ENCODE assay signal across 8 mouse cellular contexts in the genomic region with DNA sequence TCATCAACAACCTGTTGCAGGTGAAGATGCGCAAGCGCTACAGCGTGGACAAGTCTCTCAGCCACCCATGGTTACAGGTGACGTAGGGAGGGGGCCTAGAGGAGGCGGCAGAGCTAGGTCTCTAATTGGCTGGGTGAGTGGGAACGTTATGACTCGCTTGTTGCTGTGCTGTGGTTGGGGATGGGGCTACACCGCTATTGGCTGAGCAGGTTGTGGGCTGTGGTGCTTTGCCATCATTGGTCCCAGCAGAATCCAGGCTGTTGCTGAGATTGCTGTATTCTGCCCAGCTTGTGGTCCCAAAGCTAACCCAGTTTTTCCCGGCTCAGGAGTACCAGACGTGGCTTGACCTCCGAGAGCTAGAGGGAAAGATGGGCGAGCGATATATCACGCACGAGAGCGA. TPM values are rescaled to one million over a fixed set of nuclear protein-coding genes. Genes with fewer than 3 reads are reported as not detected.
DNase-seq lines count a peak whose midpoint lies in the region; ATAC-seq and TF ChIP-seq lines count a peak whose summit lies in the region.

No protein-coding gene starts in this region.

- no peak for DNase-seq in heart, postnatal 36 days
- peak; percentile 89 for DNase-seq in cerebellum, adult 8-10 months
- DNase-seq in frontal cortex, adult 2 months (ENCODE audit: extremely low spot score in 1 of 2, low spot score in 1 of 2) = peak; percentile 95 to 97
- DNase-seq in left cerebral cortex, adult 2 months (ENCODE audit: extremely low spot score in 1 of 2, low spot score in 2 of 2) = peak; percentile 86 to 91
- DNase-seq in thymus, postnatal 0 days (ENCODE audit: low spot score) = no peak

- no peaks in the 10 kb centered on the region for H3K9me3 ChIP-seq in heart, embryonic 15.5 days (replicated peaks)
- no peaks in the 10 kb centered on the region for H3K9me3 ChIP-seq in midbrain, embryonic 16.5 days (replicated peaks; ENCODE audit: control insufficient read depth, low read length, poor library complexity, severe bottlenecking)

- H3K27ac ChIP-seq in heart, embryonic 15.5 days = no peak overlapping the region
- H3K27ac ChIP-seq in left cerebral cortex, adult 2 months = peak overlapping the region; percentile 97
- peak overlapping the region; percentile 85 for H3K27ac ChIP-seq in midbrain, embryonic 16.5 days (ENCODE audit: low read length)

- no peak overlapping the region for H3K9ac ChIP-seq in heart, embryonic 15.5 days
- peak overlapping the region; percentile 59; the same call in 1 of the 2 replicates for H3K9ac ChIP-seq in midbrain, embryonic 16.5 days (ENCODE audit: low read depth, low read length)

- peaks cover 3% of the 10 kb centered on the region; the same call in 1 of the 2 replicates for H3K4me1 ChIP-seq in heart, embryonic 15.5 days (replicated peaks)
- H3K4me1 ChIP-seq in midbrain, embryonic 16.5 days (ENCODE audit: control insufficient read depth, insufficient read depth, low read length) = 0 out of 2 replicates have a peak, but pooled peaks cover 3% of the 10 kb centered on the region

- peak overlapping the region; percentile 2; the same call in 1 of the 2 replicates for H3K4me2 ChIP-seq in heart, embryonic 15.5 days
- peak overlapping the region; percentile 62 for H3K4me2 ChIP-seq in midbrain, embryonic 16.5 days (ENCODE audit: low read length)

- peak; percentile 69 for ATAC-seq in heart, embryonic 15.5 days (replicated peaks; ENCODE audit: insufficient number of reproducible peaks, insufficient read depth, low FRiP score, low read depth)
- peak; percentile 99 for ATAC-seq in midbrain, embryonic 16.5 days
- no peak for ATAC-seq in megakaryocyte progenitor cell, adult 5-6 weeks (replicated peaks; ENCODE audit: poor library complexity)

- 40% methylated on average over 16 of the region's 16 CpGs for WGBS in heart, embryonic 15.5 days
- WGBS in midbrain, embryonic 16.5 days = 9% methylated on average over 16 of the region's 16 CpGs

- TF ChIP-seq CTCF in left cerebral cortex, adult 2 months (IDR thresholded peaks at IDR 0.05) = no peak

- peaks cover 28% of the 10 kb centered on the region for H3K36me3 ChIP-seq in heart, embryonic 15.5 days
- no peaks in the 10 kb centered on the region for H3K36me3 ChIP-seq in midbrain, embryonic 16.5 days (ENCODE audit: control insufficient read depth, insufficient read depth, low read length)

- no peaks in the 10 kb centered on the region for H3K27me3 ChIP-seq in heart, embryonic 15.5 days
- no peaks in the 10 kb centered on the region for H3K27me3 ChIP-seq in midbrain, embryonic 16.5 days (ENCODE audit: control insufficient read depth, insufficient read depth, low read depth, low read length)

- intact Hi-C loops in heart, postnatal 36 days (cut with DNase I) = no loop called here
- intact Hi-C loops in left cerebral cortex, adult 2 months (cut with DNase I) = no loop called here

- no peak overlapping the region for H3K4me3 ChIP-seq in heart, embryonic 15.5 days
- peak overlapping the region; percentile 61 for H3K4me3 ChIP-seq in left cerebral cortex, adult 2 months
- peak overlapping the region; percentile 39 for H3K4me3 ChIP-seq in midbrain, embryonic 16.5 days (ENCODE audit: low read depth, low read length)

RNA-seq across cellular contexts. Expression of gene Dact3, which starts 5.6 kb away (rescaled TPM):
- 5.8 and 7.0 TPM in 2 replicates for polyA plus RNA-seq in heart, embryonic 15.5 days (2015; fragmentation: Nextera tagmentation; extraction: Ambion mirVana)
- total RNA-seq in heart, postnatal 36 days (2021) = 10 to 100 TPM; 11.2 to 11.7 TPM
- polyA plus RNA-seq in frontal cortex, adult 2 months (2012; rRNA removed) = 151 and 154 TPM in 2 replicates
- 100 to 1,000 TPM; 188 to 196 TPM for total RNA-seq in left cerebral cortex, adult 2 months (2021)
- 2.6 and 3.0 TPM in 2 replicates for polyA plus RNA-seq in midbrain, embryonic 16.5 days (2015; fragmentation: Nextera tagmentation; extraction: Ambion mirVana)
- polyA plus RNA-seq in thymus, postnatal 0 days (2015; fragmentation: Nextera tagmentation; extraction: Ambion mirVana) = 0.13 and 0.18 TPM in 2 replicates
- total RNA-seq in megakaryocyte progenitor cell, adult 5-6 weeks (2015) = not detected in 2 replicates
- total RNA-seq in megakaryocyte progenitor cell, adult 5-6 weeks (2017) = 0.04 and 0.17 TPM in 2 replicates

RNA-seq across cellular contexts. Expression of gene Gng8, which starts 22.1 kb away (rescaled TPM):
- polyA plus RNA-seq in heart, embryonic 15.5 days (2015; fragmentation: Nextera tagmentation; extraction: Ambion mirVana) = 4.2 and 5.2 TPM in 2 replicates
- total RNA-seq in heart, postnatal 36 days (2021) = 1 to 10 TPM in 1 of 2 experiments, under 1 TPM in 1; 0.54 to 1.3 TPM
- polyA plus RNA-seq in frontal cortex, adult 2 months (2012; rRNA removed) = 5.9 and 7.6 TPM in 2 replicates
- 1 to 10 TPM; 1.8 to 2.7 TPM for total RNA-seq in left cerebral cortex, adult 2 months (2021)
- polyA plus RNA-seq in midbrain, embryonic 16.5 days (2015; fragmentation: Nextera tagmentation; extraction: Ambion mirVana) = 14.0 and 49.2 TPM in 2 replicates
- polyA plus RNA-seq in thymus, postnatal 0 days (2015; fragmentation: Nextera tagmentation; extraction: Ambion mirVana) = 0.44 and 0.85 TPM in 2 replicates
- not detected in 2 replicates for total RNA-seq in megakaryocyte progenitor cell, adult 5-6 weeks (2015)
- not detected in 2 replicates for total RNA-seq in megakaryocyte progenitor cell, adult 5-6 weeks (2017)

RNA-seq across cellular contexts. Expression of gene Prkd2, which starts 26.8 kb away (rescaled TPM):
- polyA plus RNA-seq in heart, embryonic 15.5 days (2015; fragmentation: Nextera tagmentation; extraction: Ambion mirVana) = 9.9 and 13.3 TPM in 2 replicates
- 10 to 100 TPM; 17.8 to 19.3 TPM for total RNA-seq in heart, postnatal 36 days (2021)
- polyA plus RNA-seq in frontal cortex, adult 2 months (2012; rRNA removed) = 6.4 and 6.7 TPM in 2 replicates
- 10 to 100 TPM in 1 of 2 experiments, 1 to 10 TPM in 1; 6.3 to 12.0 TPM for total RNA-seq in left cerebral cortex, adult 2 months (2021)
- 6.0 and 6.9 TPM in 2 replicates for polyA plus RNA-seq in midbrain, embryonic 16.5 days (2015; fragmentation: Nextera tagmentation; extraction: Ambion mirVana)
- polyA plus RNA-seq in thymus, postnatal 0 days (2015; fragmentation: Nextera tagmentation; extraction: Ambion mirVana) = 70.6 and 80.0 TPM in 2 replicates
- total RNA-seq in megakaryocyte progenitor cell, adult 5-6 weeks (2015) = 6.2 and 8.8 TPM in 2 replicates
- 6.0 and 8.8 TPM in 2 replicates for total RNA-seq in megakaryocyte progenitor cell, adult 5-6 weeks (2017)

RNA-seq across cellular contexts. Expression of gene Ptgir, which starts 36.8 kb away (rescaled TPM):
- 0.86 and 1.2 TPM in 2 replicates for polyA plus RNA-seq in heart, embryonic 15.5 days (2015; fragmentation: Nextera tagmentation; extraction: Ambion mirVana)
- 1 to 10 TPM; 2.9 TPM for total RNA-seq in heart, postnatal 36 days (2021)
- 0.20 and 0.25 TPM in 2 replicates for polyA plus RNA-seq in frontal cortex, adult 2 months (2012; rRNA removed)
- total RNA-seq in left cerebral cortex, adult 2 months (2021) = under 1 TPM; 0.11 to 0.21 TPM
- 0.22 and 0.23 TPM in 2 replicates for polyA plus RNA-seq in midbrain, embryonic 16.5 days (2015; fragmentation: Nextera tagmentation; extraction: Ambion mirVana)
- polyA plus RNA-seq in thymus, postnatal 0 days (2015; fragmentation: Nextera tagmentation; extraction: Ambion mirVana) = 1.9 and 2.6 TPM in 2 replicates
- 2.1 and 2.6 TPM in 2 replicates for total RNA-seq in megakaryocyte progenitor cell, adult 5-6 weeks (2015)
- total RNA-seq in megakaryocyte progenitor cell, adult 5-6 weeks (2017) = 1.8 and 4.0 TPM in 2 replicates

RNA-seq across cellular contexts. Expression of gene Fkrp, which starts 53.0 kb away (rescaled TPM):
- polyA plus RNA-seq in heart, embryonic 15.5 days (2015; fragmentation: Nextera tagmentation; extraction: Ambion mirVana) = 30.8 and 32.7 TPM in 2 replicates
- total RNA-seq in heart, postnatal 36 days (2021) = 10 to 100 TPM; 47.2 to 49.1 TPM
- polyA plus RNA-seq in frontal cortex, adult 2 months (2012; rRNA removed) = 38.2 and 40.3 TPM in 2 replicates
- 10 to 100 TPM; 51.0 to 52.2 TPM for total RNA-seq in left cerebral cortex, adult 2 months (2021)
- 52.1 and 53.8 TPM in 2 replicates for polyA plus RNA-seq in midbrain, embryonic 16.5 days (2015; fragmentation: Nextera tagmentation; extraction: Ambion mirVana)
- 17.1 and 18.8 TPM in 2 replicates for polyA plus RNA-seq in thymus, postnatal 0 days (2015; fragmentation: Nextera tagmentation; extraction: Ambion mirVana)
- 11.5 and 13.1 TPM in 2 replicates for total RNA-seq in megakaryocyte progenitor cell, adult 5-6 weeks (2015)
- total RNA-seq in megakaryocyte progenitor cell, adult 5-6 weeks (2017) = 9.8 and 14.3 TPM in 2 replicates

Comparison
In these comparisons a context has a peak if more than half of its experiments do, and no peak if none do; other contexts are left out.
1. DNase-seq: peak in cerebellum, adult 8-10 months (single experiment), frontal cortex, adult 2 months (2 of 2) and left cerebral cortex, adult 2 months (2 of 2); none in heart, postnatal 36 days (0 of 2) and thymus, postnatal 0 days (single experiment).
2. RNA of gene Dact3, which starts 5.6 kb away (polyA plus RNA-seq): 151 to 154 TPM in frontal cortex, adult 2 months; 5.8 to 7.0 TPM in heart, embryonic 15.5 days, 2.6 to 3.0 TPM in midbrain, embryonic 16.5 days and 0.13 to 0.18 TPM in thymus, postnatal 0 days; every median in the first group is over 10 times any median in the second.